Mouse (Mus musculus) stomach, embryonic 14.5 days (tissue): ENCODE measurements around the gene Nptn. TPM values are rescaled to one million over a fixed set of nuclear protein-coding genes. Genes with fewer than 3 reads are reported as not detected.
A peak's percentile ranks its signal among the peaks of the same experiment; 100 is the strongest.

ENCODE experiments used
- ATAC-seq: fragments of 200-750 bp; cut with Nextera tagmentation; 2 replicates; pipeline ENCODE4 v1.8.0; 2017; ENCODE audit warnings: low read depth, moderate TSS enrichment; ENCODE audit not compliant: insufficient number of reproducible peaks, insufficient read depth, low FRiP score
- H3K27ac ChIP-seq: fragments of 300-500 bp; sonication (generic); 2 replicates; pipeline ENCODE4 v1.5.1; 2014; ENCODE audit warnings: mild to moderate bottlenecking, low read length, moderate library complexity, mixed read lengths
- H3K27me3 ChIP-seq: fragments of 300-500 bp; sonication (generic); 2 replicates; pipeline ENCODE4 v1.6.1; 2014; ENCODE audit warnings: low read length, control low read depth, mixed read lengths; ENCODE audit not compliant: control insufficient read depth, insufficient read depth
- H3K36me3 ChIP-seq: fragments of 300-500 bp; sonication (generic); 2 replicates; pipeline ENCODE4 v1.6.1; 2014; ENCODE audit warnings: mild to moderate bottlenecking, control low read depth, low read length, moderate library complexity, mixed read lengths; ENCODE audit not compliant: control insufficient read depth, insufficient read depth
- H3K4me1 ChIP-seq: fragments of 300-500 bp; sonication (generic); 2 replicates; pipeline ENCODE4 v1.6.1; 2014; ENCODE audit warnings: low read length, control low read depth, mixed read lengths; ENCODE audit not compliant: control insufficient read depth, insufficient read depth
- H3K4me2 ChIP-seq: fragments of 300-500 bp; sonication (generic); replicated peaks from 2 replicates; pipeline ENCODE4 v1.6.1; 2014; ENCODE audit warnings: low read depth, low read length, control low read depth
- H3K4me3 ChIP-seq: fragments of 300-500 bp; sonication (generic); 2 replicates; pipeline ENCODE4 v1.5.1; 2014; ENCODE audit warnings: low read depth, low read length, control low read depth
- H3K9ac ChIP-seq: fragments of 300-500 bp; sonication (generic); replicated peaks from 2 replicates; pipeline ENCODE4 v1.6.1; 2014; ENCODE audit warnings: low read depth, mild to moderate bottlenecking, control low read depth, low read length, moderate library complexity, mixed read lengths
- H3K9me3 ChIP-seq: fragments of 300-500 bp; sonication (generic); 2 replicates; pipeline ENCODE4 v1.6.1; 2016; ENCODE audit warnings: low read depth, low read length, control low read depth; ENCODE audit not compliant: control insufficient read depth
- WGBS: fragments of 180-500 bp; shearing (Covaris S2); extraction: QIAGEN DNeasy Blood & Tissue Kit; methylation state at CpG from one replicate; pipeline ENCODE4 v1.1.7; 2014; 5-methylcytosine and 5-hydroxymethylcytosine counted together
- polyA plus RNA-seq: library from polyadenylated mRNA; unstranded; fragments of >200 nt; fragmentation: Nextera tagmentation; extraction: Ambion mirVana; gene quantifications from 2 replicates; pipeline ENCODE4 v1.2.1, GENCODE M21; 2014

The Nptn gene
- polyA plus RNA-seq, 1 experiment from 2014 or later = 152 TPM

DNA sequence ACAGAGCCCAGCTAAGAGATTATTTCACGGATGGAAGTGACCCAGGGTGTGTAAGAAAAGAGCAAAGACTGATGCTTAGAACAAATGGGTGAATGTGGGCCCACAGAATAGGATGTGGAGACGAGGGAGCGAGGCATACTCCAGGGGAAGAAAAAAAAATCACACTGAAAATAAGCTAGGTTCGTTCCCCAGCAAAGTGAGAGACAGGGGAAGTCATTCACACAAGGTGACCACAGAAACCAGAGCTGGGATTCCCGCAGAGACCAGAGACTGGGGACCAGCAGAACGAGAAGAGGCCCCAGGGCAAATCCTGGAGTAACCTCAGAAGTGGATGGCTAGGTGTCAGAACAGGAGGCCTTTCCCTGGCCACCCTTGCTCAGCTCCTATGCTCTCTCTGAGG is 36.6 kb upstream of the Nptn start:
- H3K9me3 ChIP-seq = no peaks in the 10 kb centered on the region
- H3K4me1 ChIP-seq = peaks cover 7% of the 10 kb centered on the region; the same call in 1 of the 2 replicates
- H3K27me3 ChIP-seq = no peaks in the 10 kb centered on the region
- ATAC-seq = no peak
- H3K4me3 ChIP-seq = no peak overlapping the region
- no peak overlapping the region for H3K9ac ChIP-seq
- no peaks in the 10 kb centered on the region for H3K36me3 ChIP-seq
- H3K27ac ChIP-seq = no peak overlapping the region
- WGBS = 68% methylated on average over 6 of the region's 6 CpGs
- no peak overlapping the region for H3K4me2 ChIP-seq

DNA sequence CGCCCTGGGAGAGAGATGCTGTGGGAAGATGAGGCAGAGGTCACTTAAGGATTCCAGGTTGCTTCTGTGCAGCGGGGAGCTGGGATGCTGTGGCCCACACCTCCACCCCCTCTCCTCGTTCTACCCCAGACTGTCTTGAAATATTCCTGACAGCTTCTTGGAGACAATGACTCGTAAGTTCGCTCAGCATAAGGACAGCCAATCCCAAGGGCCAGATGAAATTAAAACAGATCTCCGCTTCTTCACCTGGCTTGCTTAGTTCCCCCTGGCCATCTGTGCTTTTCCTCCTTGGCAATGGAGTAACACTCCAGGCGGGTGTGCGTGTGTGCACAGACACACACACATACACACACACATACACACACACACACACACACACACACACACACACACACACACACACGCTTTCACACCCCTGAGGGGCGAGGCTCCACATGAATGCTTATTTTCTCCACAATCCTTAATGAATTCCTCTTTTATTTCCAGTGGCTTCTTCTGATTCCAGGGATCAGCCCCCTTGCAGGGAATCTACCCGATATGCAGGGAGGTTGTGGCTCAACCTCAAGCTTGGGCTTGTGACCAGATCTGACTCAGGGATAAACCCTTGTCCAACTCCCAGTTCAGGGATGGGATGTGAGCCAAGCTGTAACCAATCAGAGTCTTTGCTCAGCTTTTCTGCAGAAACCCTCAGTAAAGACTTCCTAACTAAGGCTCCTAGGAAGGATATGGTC is 35.2 kb upstream of the Nptn start:
- Histone ChIP-seq H3K27ac (no peak overlapping the region), H3K36me3 (no peaks in the 10 kb centered on the region), H3K9me3 (no peaks in the 10 kb centered on the region), H3K9ac (no peak overlapping the region), H3K27me3 (no peaks in the 10 kb centered on the region), H3K4me2 (no peak overlapping the region), H3K4me1 (peaks cover 7% of the 10 kb centered on the region; the same call in 1 of the 2 replicates), H3K4me3 (no peak overlapping the region)
- ATAC-seq = no peak
- 78% methylated on average over 11 of the region's 11 CpGs for WGBS

DNA sequence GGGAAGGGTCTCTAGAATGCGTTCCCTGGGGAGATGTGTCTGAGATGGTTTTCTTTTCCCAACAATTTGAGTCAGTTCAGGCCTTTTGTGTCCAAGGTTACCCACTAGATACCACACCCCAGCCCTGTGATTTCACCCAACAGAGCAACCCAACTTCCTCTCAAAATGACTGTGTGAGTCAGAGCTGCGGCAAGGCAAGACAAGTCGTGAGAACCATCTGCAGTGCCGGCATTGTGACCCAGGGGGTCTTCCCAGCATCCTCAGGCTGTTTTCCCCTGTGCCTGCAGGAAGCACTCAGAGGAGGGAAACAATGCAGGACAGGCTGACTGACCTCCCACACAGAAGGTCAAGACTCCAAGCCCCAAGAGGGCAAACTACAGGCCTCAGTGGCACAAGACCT is 33.1 kb upstream of the Nptn start:
- 60% methylated on average over 4 of the region's 4 CpGs for WGBS
- Histone ChIP-seq H3K36me3 (no peaks in the 10 kb centered on the region), H3K27ac (no peak overlapping the region), H3K4me3 (no peak overlapping the region), H3K27me3 (no peaks in the 10 kb centered on the region), H3K4me1 (peaks cover 14% of the 10 kb centered on the region), H3K9me3 (no peaks in the 10 kb centered on the region), H3K9ac (no peak overlapping the region), H3K4me2 (no peak overlapping the region)
- ATAC-seq = no peak

DNA sequence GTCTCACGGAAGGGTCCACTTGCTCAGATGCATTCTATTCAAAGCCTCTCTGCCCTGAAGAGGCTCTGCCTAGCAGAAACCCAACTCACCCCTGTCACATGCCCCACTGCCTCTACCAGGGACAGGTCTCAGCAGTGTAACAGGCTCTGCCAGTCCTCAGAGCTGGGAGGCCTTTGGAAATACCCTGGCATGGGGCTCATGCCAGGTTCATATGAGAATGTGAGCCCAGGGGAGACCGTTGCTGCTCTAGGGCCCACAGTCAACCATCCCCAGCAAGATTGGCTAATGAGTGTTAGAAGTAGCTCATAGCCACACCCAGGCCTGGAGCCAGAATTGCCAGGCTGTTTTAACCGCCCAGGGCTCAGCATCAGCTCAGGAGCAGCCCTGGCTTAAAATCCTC is 32.3 kb upstream of the Nptn start:
- 84% methylated on average over 3 of the region's 3 CpGs for WGBS
- no peaks in the 10 kb centered on the region for H3K9me3 ChIP-seq
- H3K4me2 ChIP-seq = no peak overlapping the region
- H3K27ac ChIP-seq = no peak overlapping the region
- H3K4me3 ChIP-seq = no peak overlapping the region
- no peak overlapping the region for H3K9ac ChIP-seq
- peaks cover 17% of the 10 kb centered on the region for H3K4me1 ChIP-seq
- no peaks in the 10 kb centered on the region for H3K27me3 ChIP-seq
- ATAC-seq = no peak
- H3K36me3 ChIP-seq = no peaks in the 10 kb centered on the region

DNA sequence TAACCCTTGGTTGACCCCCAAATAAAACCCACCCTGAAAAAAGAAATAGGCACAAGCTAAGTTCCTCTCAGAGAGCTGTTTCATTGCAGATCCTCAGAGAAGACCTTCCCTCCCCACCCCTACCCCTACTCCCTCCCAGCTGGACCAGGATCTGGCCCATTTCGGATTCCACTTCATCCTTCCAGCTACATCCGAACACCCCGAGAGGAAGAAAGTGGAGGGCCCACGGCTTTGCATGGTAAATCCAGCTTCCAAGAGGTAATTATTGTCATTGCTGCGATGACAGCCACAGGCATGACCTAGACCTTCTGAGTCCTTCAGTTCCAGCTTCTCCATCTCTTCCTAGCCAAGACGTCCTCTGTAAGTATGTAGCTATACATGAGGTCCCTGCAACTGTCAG is 31.1 kb upstream of the Nptn start:
- H3K4me3 ChIP-seq = no peak overlapping the region
- no peaks in the 10 kb centered on the region for H3K36me3 ChIP-seq
- H3K4me2 ChIP-seq = no peak overlapping the region
- H3K9ac ChIP-seq = no peak overlapping the region
- H3K4me1 ChIP-seq = peaks cover 21% of the 10 kb centered on the region
- H3K27me3 ChIP-seq = no peaks in the 10 kb centered on the region
- no peak overlapping the region for H3K27ac ChIP-seq
- no peaks in the 10 kb centered on the region for H3K9me3 ChIP-seq
- WGBS = 92% methylated on average over 6 of the region's 6 CpGs
- no peak for ATAC-seq

DNA sequence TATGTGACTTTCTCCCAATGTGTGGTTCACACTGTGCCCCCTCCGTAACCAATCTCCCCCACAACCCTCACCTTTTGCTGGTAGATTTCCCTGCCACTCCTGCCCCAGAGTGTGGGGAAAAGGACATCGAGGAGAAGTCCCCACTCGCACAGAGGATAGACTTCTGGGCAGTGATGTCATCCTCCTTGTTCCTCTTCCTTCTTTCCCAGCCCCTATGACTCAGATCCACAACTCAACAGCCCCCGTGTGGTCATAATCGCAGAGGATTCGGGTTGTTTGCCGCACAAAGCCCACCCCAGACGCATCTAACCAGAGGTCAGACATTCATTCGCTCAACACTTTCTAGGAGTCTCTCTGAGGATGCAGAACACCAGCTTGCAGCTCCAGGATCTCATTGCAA is 30.0 kb upstream of the Nptn start:
- 69% methylated on average over 9 of the region's 9 CpGs for WGBS
- no peak for ATAC-seq
- Histone ChIP-seq H3K9me3 (no peaks in the 10 kb centered on the region), H3K9ac (no peak overlapping the region), H3K4me1 (peaks cover 22% of the 10 kb centered on the region), H3K36me3 (no peaks in the 10 kb centered on the region), H3K4me2 (no peak overlapping the region), H3K27ac (no peak overlapping the region), H3K4me3 (no peak overlapping the region), H3K27me3 (no peaks in the 10 kb centered on the region)

DNA sequence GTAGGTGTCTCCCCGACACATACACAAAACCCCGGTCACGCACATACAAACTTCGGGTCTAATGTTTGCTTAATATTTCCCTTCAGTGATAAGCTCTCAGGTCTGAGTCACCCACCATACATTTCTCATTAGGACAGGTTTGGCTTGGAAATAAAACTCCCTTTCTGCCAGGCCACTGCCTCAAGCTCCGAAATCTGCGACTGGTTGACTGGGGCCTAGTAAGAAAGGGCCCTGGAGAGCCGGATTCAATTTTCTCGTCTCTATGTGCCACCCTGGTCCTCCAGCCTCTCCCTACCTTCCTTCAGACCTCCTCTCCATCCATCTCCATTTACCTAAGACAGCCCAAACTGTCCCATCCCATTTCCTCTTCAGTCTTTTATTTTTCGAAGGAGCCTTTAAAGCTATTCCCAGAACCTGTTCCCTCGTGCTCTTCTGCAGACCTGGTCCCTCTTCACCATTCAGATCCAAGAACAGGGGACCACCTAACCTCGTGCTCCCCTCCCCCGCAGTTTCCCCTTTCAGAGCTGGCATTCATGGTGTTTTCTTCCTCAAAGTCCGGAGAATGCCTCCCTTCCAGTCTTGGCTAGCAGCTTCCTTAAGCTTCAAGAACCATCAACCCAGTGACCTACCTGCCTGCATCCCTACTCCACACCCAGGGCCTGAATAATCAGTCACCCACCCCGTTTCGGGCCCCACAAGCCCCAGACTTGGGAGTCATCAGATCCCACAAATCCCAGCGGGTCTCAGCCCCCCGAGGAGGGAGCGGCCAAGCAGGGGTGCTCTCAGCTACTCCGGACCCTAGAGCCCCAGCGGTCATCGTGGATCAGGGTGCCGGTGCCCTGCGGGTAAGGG is 27.8 kb upstream of the Nptn start:
- ATAC-seq = no peak
- peak overlapping the region; percentile 95 for H3K27ac ChIP-seq
- WGBS = 5% methylated on average over 23 of the region's 23 CpGs

DNA sequence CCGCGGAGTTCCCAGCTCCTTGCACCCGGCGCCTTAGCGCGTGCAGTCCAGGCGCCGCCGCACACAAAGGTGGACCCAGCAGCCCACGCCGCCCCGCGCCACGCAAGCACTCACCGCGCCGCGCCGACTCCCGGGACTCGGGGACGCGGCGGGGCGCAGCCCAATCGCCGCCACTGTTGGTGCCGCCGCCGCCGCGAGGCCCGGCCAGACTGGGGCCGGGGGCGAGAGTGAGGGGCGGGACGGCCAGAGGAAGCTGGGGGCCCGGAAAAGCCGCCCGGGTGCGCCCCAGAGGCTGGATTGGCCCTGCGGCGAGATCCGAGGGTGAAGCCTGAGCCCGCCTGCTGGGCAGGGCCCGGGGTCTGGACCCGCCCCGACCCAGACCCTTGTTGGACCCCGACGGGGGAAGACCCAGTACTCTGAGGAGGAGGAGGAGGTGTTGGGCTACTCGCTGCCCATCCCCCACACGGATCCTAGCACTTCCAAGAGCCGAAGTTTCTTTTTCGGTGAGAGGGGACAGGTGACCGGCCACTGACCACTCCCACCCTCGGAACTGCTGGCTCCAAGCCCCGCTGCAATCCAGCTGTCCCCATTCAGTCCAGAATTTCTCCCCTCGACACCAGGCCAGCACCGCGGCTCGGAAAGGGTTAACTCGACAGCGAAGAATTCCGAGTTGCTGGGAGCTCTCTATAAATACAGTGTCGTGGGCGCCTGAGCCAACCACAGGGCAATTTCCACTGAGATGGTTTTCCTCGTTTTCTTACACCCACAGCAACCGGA is 26.9 kb upstream of the Nptn start, which contains the start of gene Cd276:
Cd276 (minus strand) TSS at position 530 of the 777 bp plus-strand sequence.
- Histone ChIP-seq H3K36me3 (no peaks in the 10 kb centered on the region), H3K27me3 (no peaks in the 10 kb centered on the region), H3K27ac (peak within 1 kb of the TSS; percentile 95), H3K4me3 (peak within 1 kb of the TSS; percentile 84), H3K4me2 (peak within 1 kb of the TSS; percentile 86), H3K4me1 (peaks cover 25% of the 10 kb centered on the region), H3K9ac (peak within 1 kb of the TSS; percentile 92), H3K9me3 (no peaks in the 10 kb centered on the region)
- peak; percentile 83 for ATAC-seq
- under 1% methylated on average over 59 of the region's 68 CpGs for WGBS

More for the DNA sequence above, 27.8 kb upstream of the Nptn start:
- peak overlapping the region; percentile 92 for H3K9ac ChIP-seq
- H3K4me3 ChIP-seq = peak overlapping the region; percentile 84
- peak overlapping the region; percentile 86 for H3K4me2 ChIP-seq
- H3K4me1 ChIP-seq = peaks cover 25% of the 10 kb centered on the region
- H3K36me3 ChIP-seq = no peaks in the 10 kb centered on the region
- H3K9me3 ChIP-seq = no peaks in the 10 kb centered on the region
- no peaks in the 10 kb centered on the region for H3K27me3 ChIP-seq
